Mouse (Mus musculus) mouse trophoblast stem cell (cell line): ENCODE data around the gene Tk1.

Experiments used
- in situ Hi-C, 2 experiments: fragments of 300-500 bp; cut with MseI, MboI; formaldehyde crosslinking; loops; 2 replicates in 1 of 2; 3 replicates in 1 of 2; pipeline ENCODE4 v1.15.1; 2025

Gene Tk1

GRCm38 (mm10) chr11:117772352-117772751 is 53.5 kb downstream of the Tk1 start:
- in situ Hi-C loops = no loop called here

GRCm38 (mm10) chr11:117770407-117770806 is 55.5 kb downstream of the Tk1 start:
- in situ Hi-C loops = no loop called here

- in situ Hi-C loops = no loop called here
These were observed 56.2 kb downstream of the Tk1 start for GRCm38 (mm10) chr11:117769683-117770047.

- in situ Hi-C loops = no loop called here
These were observed 56.9 kb downstream of the Tk1 start for GRCm38 (mm10) chr11:117768725-117769682.

- in situ Hi-C loops = no loop called here
These were observed 59.6 kb downstream of the Tk1 start for GRCm38 (mm10) chr11:117766275-117766674.
